Mouse (Mus musculus): ENCODE data around the gene Szrd1. TPM values are rescaled to one million over a fixed set of nuclear protein-coding genes. Genes with fewer than 3 reads are reported as not detected.
A peak's percentile ranks its signal among the peaks of the same experiment; 100 is the strongest.

Szrd1 gene
- polyA plus RNA-seq (2015; fragmentation: Nextera tagmentation; extraction: Ambion mirVana): 26.0 and 30.7 TPM in 2 replicates

DNA sequence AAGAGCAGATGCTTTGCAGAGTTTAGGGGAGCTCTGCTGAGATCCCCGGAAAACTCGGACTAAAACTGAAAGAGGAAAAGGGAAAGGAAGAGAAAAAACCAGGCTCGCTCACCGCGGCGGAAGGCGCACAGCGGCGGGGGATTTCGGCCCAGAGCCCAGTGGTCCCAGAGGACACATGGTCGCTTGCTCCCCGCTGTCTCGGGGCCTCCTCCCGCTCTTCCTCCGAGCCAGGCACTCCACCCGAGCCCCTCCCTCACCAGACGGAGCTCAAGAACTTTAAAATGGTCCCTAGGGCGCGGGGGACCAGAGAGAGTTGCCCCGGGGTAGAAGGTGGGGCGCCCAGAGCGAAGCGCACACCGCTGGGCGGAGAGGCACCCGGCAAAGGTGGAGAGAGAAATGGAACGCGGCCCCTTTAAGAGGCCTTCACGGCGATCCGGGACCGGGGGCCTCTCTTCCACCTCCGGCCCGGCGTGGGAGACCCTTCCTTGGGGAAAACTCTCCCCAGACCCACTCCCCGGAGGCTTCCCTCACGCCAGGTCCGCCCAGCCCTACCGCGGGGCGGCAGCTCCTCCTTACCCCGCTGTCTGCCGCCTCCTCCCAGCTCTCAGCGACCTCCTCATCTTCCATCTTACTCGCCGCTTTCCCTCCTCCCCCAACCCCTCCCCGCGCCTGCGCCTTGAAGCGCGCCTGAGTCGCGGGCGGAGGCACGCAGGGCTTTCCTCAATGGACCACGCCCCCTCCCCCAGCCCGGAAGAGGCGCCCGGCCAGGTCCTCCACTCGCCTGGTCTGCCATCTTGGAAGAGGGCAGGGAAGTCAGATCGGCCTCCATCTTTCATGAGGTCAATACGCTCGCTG, at the start of gene Szrd1:
TSS of gene Szrd1 (minus strand) at position 660 of the 855 bp plus-strand sequence.
- peak within 1 kb of the TSS; percentile 93 for H3K4me3 ChIP-seq (replicated peaks)
- H3K36me3 ChIP-seq: no peaks in the 10 kb centered on the region
- ATAC-seq: peak; percentile 95
- H3K27ac ChIP-seq: peak within 1 kb of the TSS; percentile 95
- no peaks in the 10 kb centered on the region for H3K27me3 ChIP-seq
- peaks cover 43% of the 10 kb centered on the region for H3K4me1 ChIP-seq (replicated peaks)
- WGBS: under 1% methylated on average over 61 of the region's 63 CpGs
- no peaks in the 10 kb centered on the region for H3K9me3 ChIP-seq
- H3K9ac ChIP-seq (replicated peaks): peak within 1 kb of the TSS; percentile 88
- peak within 1 kb of the TSS; percentile 90 for H3K4me2 ChIP-seq (replicated peaks)

DNA sequence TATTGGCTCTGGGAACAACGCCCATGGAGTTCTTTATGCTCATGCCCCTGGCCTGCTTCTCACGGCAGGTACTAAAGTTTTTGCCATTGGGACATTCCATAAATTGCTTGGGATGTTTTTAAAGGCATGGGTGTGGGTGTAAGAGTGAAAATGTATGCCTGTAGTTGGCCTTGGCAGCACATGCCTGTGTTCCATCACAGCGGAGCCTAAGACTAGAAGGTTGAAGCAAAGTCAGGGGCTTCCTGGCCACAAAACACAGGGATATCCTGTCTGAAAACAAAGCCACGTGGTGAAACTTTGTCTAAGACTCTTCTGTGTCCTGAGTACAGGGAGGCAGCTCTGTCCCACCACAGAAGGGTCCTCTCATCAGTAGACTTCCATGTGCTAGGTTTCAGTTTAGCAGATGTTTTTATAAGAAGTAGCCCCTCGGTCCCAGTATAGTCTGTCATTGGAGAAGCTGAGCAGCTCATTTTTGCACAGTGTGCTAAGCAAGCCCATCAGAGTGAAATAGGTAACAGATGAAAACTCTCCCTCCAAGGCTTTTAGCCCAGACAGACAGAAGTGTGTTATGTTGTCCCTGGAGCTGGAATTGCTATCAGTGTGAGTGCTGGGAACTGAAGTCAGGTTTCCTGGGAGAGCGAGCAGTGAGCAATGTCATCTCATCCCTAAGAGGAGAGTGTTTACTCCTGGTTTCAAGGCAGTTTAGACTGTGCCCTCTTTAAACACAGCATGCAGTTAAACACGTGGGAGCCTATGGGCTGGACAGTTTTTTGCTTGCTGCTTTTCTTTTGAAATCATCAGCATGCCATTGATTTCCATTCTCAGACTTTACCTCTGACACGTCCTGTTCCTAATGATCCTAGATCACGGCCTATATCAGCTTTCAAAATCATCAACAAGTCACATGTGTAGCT, 47.6 kb upstream of the Szrd1 start:
- 84% methylated on average over 9 of the region's 9 CpGs for WGBS
- no peak overlapping the region for H3K4me3 ChIP-seq (replicated peaks)
- H3K4me2 ChIP-seq (replicated peaks): no peak overlapping the region
- H3K9ac ChIP-seq (replicated peaks): no peak overlapping the region
- H3K9me3 ChIP-seq: no peaks in the 10 kb centered on the region
- H3K4me1 ChIP-seq (replicated peaks): peaks cover 7% of the 10 kb centered on the region; the same call in 1 of the 2 replicates
- ATAC-seq: no peak
- peaks cover 54% of the 10 kb centered on the region for H3K36me3 ChIP-seq
- H3K27ac ChIP-seq: no peak overlapping the region
- H3K27me3 ChIP-seq: no peaks in the 10 kb centered on the region

GRCm38 (mm10) chr4:141184426-141184825, 44.9 kb upstream of the Szrd1 start:
- Histone ChIP-seq H3K27me3 (no peaks in the 10 kb centered on the region), H3K9ac (replicated peaks) (no peak overlapping the region), H3K36me3 (peaks cover 48% of the 10 kb centered on the region), H3K4me3 (replicated peaks) (no peak overlapping the region), H3K9me3 (no peaks in the 10 kb centered on the region), H3K4me2 (replicated peaks) (no peak overlapping the region), H3K27ac (no peak overlapping the region), H3K4me1 (replicated peaks) (peaks cover 9% of the 10 kb centered on the region)
- WGBS: 94% methylated on average over 4 of the region's 4 CpGs
- ATAC-seq: no peak

DNA sequence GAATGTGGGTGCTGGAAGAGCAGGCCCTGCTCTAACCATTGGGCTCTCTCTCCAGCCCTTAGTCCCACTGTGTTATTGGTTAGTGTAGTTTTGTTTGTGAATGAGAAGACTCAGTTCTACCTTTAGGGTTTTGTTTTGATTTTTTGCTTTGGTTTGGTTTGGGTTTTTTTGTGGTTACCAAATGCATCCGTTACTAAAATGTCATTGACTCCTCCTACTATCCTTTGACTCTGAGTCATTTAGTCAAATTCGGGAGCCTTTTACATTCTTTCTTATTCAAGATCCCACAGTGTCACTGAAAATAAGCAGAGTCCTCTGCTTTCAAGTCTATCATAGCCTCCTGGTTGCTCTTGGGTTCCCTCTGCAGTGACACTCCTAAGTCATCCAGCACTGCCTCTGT, 44.4 kb upstream of the Szrd1 start:
- Histone ChIP-seq H3K27me3 (no peaks in the 10 kb centered on the region), H3K9ac (replicated peaks) (no peak overlapping the region), H3K4me2 (replicated peaks) (no peak overlapping the region), H3K4me1 (replicated peaks) (peaks cover 14% of the 10 kb centered on the region), H3K36me3 (peaks cover 46% of the 10 kb centered on the region), H3K27ac (no peak overlapping the region), H3K4me3 (replicated peaks) (no peak overlapping the region), H3K9me3 (no peaks in the 10 kb centered on the region)
- ATAC-seq: no peak
- WGBS: 96% methylated on average over 2 of the region's 2 CpGs

- ATAC-seq: no peak
- H3K4me1 ChIP-seq (replicated peaks): peaks cover 22% of the 10 kb centered on the region
- H3K4me3 ChIP-seq (replicated peaks): no peak overlapping the region
- no peak overlapping the region for H3K4me2 ChIP-seq (replicated peaks)
- H3K9ac ChIP-seq (replicated peaks): no peak overlapping the region
- no peaks in the 10 kb centered on the region for H3K27me3 ChIP-seq
- H3K27ac ChIP-seq: no peak overlapping the region
- no peaks in the 10 kb centered on the region for H3K9me3 ChIP-seq
- 97% methylated on average over 6 of the region's 6 CpGs for WGBS
- peaks cover 51% of the 10 kb centered on the region for H3K36me3 ChIP-seq
Measured at GRCm38 (mm10) chr4:141181981-141182380, 42.4 kb upstream of the Szrd1 start.

DNA sequence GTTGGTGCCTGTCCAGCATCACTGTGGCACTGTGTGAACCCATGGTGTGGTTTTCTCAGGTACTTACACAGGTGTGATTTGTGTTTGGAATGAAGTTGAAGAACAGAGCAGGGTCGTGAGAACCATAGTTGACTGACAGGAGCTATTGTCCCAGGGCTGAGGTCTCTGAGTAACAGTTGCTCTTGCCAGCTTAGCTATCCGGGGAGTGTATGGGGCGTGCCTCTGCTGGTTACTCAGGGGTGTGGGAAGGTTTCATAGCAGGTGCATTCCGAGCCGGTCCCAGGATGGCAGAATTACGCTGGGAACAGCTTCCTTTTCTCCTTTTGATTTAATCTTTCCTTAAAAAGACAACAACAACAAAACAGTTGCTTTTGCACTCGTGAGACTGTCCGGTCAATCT, 41.3 kb upstream of the Szrd1 start:
- Histone ChIP-seq H3K27me3 (no peaks in the 10 kb centered on the region), H3K9ac (replicated peaks) (no peak overlapping the region), H3K4me3 (replicated peaks) (no peak overlapping the region), H3K4me2 (replicated peaks) (no peak overlapping the region), H3K27ac (no peak overlapping the region), H3K36me3 (peaks cover 59% of the 10 kb centered on the region), H3K4me1 (replicated peaks) (peaks cover 15% of the 10 kb centered on the region), H3K9me3 (no peaks in the 10 kb centered on the region)
- no peak for ATAC-seq
- 76% methylated on average over 8 of the region's 8 CpGs for WGBS

DNA sequence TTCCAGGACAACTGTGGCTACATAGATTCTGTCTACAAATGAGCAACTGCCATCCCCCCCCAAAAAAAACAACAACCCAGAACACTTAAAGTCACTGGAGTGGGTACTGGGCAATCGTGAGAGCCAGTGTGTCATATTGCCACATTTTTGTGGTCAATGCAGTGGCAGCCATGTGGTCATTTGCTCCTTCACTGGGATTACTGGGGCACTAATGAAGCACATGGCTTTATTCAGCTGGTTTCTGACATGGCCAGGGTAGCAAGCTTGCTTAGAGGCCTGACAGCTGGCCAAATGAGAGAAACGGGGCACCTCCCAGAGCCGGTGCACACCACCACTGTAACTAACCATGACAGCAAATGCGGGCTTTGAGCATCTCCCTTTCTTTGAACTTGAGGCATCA, 38.9 kb upstream of the Szrd1 start:
- peaks cover 15% of the 10 kb centered on the region for H3K4me1 ChIP-seq (replicated peaks)
- peak overlapping the region; percentile 44; the same call in 1 of the 2 replicates for H3K27ac ChIP-seq
- no peaks in the 10 kb centered on the region for H3K27me3 ChIP-seq
- peaks cover 59% of the 10 kb centered on the region for H3K36me3 ChIP-seq
- no peak for ATAC-seq
- no peak overlapping the region for H3K4me2 ChIP-seq (replicated peaks)
- WGBS: 70% methylated on average over 4 of the region's 4 CpGs
- H3K9ac ChIP-seq (replicated peaks): no peak overlapping the region
- H3K4me3 ChIP-seq (replicated peaks): no peak overlapping the region
- no peaks in the 10 kb centered on the region for H3K9me3 ChIP-seq

- ATAC-seq: no peak
- no peak overlapping the region for H3K4me3 ChIP-seq (replicated peaks)
- no peaks in the 10 kb centered on the region for H3K27me3 ChIP-seq
- H3K9me3 ChIP-seq: no peaks in the 10 kb centered on the region
- no peak overlapping the region for H3K27ac ChIP-seq
- 91% methylated on average over 10 of the region's 10 CpGs for WGBS
- H3K36me3 ChIP-seq: peaks cover 55% of the 10 kb centered on the region
- no peak overlapping the region for H3K4me2 ChIP-seq (replicated peaks)
- peaks cover 15% of the 10 kb centered on the region for H3K4me1 ChIP-seq (replicated peaks)
- no peak overlapping the region for H3K9ac ChIP-seq (replicated peaks)
Measured at GRCm38 (mm10) chr4:141176328-141176838, 36.8 kb upstream of the Szrd1 start.

- ATAC-seq: no peak
- Histone ChIP-seq H3K4me3 (replicated peaks) (no peak overlapping the region), H3K4me1 (replicated peaks) (peaks cover 15% of the 10 kb centered on the region), H3K9ac (replicated peaks) (no peak overlapping the region), H3K36me3 (peaks cover 55% of the 10 kb centered on the region), H3K4me2 (replicated peaks) (no peak overlapping the region), H3K27ac (no peak overlapping the region), H3K27me3 (no peaks in the 10 kb centered on the region), H3K9me3 (no peaks in the 10 kb centered on the region)
- 78% methylated on average over 5 of the region's 5 CpGs for WGBS
Measured at GRCm38 (mm10) chr4:141175783-141176182, 36.2 kb upstream of the Szrd1 start.

DNA sequence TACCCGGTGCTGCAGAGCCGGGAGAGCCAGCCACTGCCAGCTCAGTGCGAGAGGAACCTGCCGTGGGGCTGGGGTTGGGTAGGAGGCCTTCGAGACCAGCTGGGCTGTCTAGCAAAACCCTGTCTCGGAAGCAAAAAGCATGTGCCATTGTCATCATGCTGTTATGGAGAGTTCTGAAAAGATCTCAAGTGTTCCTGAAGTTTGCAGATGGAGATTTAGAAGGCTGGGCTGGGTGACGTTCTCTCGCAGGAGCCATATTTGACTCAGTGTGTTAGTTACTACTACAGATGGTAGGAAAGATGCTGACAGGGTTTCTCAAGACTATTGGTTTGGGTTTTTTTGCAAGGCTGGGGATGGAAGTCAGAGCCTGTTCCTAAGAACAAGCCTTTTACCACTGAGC, 32.5 kb upstream of the Szrd1 start:
- Histone ChIP-seq H3K4me1 (replicated peaks) (no peaks in the 10 kb centered on the region), H3K4me2 (replicated peaks) (no peak overlapping the region), H3K9me3 (no peaks in the 10 kb centered on the region; the same call in 1 of the 2 replicates), H3K9ac (replicated peaks) (no peak overlapping the region), H3K27me3 (no peaks in the 10 kb centered on the region), H3K36me3 (peaks cover 65% of the 10 kb centered on the region), H3K27ac (no peak overlapping the region), H3K4me3 (replicated peaks) (no peak overlapping the region)
- WGBS: 92% methylated on average over 8 of the region's 8 CpGs
- ATAC-seq: no peak

DNA sequence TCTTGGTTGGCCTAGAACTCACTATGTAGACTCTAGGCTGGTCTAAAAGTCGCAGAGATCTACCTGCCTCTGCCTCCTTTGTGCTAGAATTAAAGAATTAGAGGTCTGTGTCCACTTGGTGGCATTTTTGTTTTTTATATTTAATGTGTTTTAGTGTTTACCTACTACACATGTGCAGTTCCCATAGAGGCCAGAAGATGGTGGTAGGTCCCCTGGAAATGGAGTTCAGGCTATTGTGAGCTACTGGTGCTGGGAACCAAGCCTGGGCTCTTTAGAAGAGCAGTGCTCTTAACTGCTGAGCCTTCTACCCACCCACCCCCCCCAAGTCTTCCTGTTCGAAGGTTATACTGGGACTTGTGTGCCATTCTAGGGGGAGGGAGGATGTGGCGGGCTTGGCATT, 27.6 kb upstream of the Szrd1 start:
- H3K36me3 ChIP-seq: peaks cover 48% of the 10 kb centered on the region
- no peak for ATAC-seq
- H3K4me1 ChIP-seq (replicated peaks): no peaks in the 10 kb centered on the region
- peaks cover 12% of the 10 kb centered on the region for H3K9me3 ChIP-seq
- H3K27ac ChIP-seq: no peak overlapping the region
- 95% methylated on average over 3 of the region's 3 CpGs for WGBS
- no peak overlapping the region for H3K4me3 ChIP-seq (replicated peaks)
- H3K9ac ChIP-seq (replicated peaks): no peak overlapping the region
- no peak overlapping the region for H3K4me2 ChIP-seq (replicated peaks)
- no peaks in the 10 kb centered on the region for H3K27me3 ChIP-seq
